Mouse (Mus musculus) urinary bladder, adult 18-20 months (tissue): ENCODE results near the gene Tank.

Experiments used
- DNase-seq, 2 experiments: peaks; one replicate each; pipeline ENCODE4 v3.0.0; 2022; ENCODE audit warnings: low spot score in 2 of 2, mixed read lengths in 2 of 2

Tank gene

GRCm38 (mm10) chr2:61655382-61656281, 77.2 kb downstream of the Tank start:
- DNase-seq = peak in 1 of 2 experiments; percentile 19

DNA sequence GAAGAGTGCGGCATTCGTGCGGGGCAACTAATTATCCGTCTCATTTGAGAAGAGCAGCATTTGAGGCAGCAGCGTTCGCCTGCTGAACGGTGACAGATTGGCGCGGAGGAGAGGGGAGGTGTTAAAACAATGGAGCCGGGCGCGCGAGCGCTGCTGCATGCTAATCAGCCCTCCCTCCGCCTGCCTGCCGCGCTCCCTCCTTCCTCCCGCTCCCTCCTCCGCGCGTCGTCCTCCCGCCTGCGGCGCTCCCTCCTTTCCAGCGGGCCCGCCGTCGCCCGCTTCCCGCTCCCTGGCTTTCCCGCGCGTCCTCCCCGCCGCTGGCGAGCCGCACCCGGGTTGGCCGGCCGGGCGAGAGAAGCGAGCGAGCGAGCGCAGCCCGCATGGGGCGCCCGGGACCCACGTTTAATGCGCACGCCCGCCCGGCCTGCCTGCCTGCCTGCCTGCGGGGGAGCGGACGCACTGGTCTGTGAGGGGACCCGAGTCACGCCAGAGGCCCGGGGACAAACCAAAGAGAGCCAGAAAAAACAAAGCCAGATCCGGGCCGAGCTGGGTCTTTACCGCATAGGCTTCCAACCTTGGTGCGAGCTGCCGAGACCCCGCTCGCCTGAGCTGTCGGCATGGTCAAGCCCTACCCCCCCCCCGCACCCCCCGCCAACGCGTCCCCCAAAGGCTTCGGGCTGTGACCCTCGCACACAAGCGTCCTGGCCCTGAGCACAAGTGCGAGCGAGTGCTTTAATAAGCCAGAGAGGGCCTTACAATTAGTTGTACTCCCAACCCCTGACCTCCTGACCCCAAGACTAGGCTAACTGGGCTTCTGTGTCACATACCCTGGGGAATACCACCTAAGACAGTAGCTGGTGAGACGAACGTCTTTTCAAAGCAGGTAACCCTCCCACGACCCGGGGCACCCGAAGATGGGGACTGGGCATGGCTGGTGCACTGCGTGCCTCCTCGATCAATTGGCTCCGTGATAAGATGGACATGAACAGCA, 78.3 kb downstream of the Tank start:
- DNase-seq = peak; percentile 34 to 53

- DNase-seq = no peak
Measured at GRCm38 (mm10) chr2:61659254-61659653, 80.9 kb downstream of the Tank start.

DNA sequence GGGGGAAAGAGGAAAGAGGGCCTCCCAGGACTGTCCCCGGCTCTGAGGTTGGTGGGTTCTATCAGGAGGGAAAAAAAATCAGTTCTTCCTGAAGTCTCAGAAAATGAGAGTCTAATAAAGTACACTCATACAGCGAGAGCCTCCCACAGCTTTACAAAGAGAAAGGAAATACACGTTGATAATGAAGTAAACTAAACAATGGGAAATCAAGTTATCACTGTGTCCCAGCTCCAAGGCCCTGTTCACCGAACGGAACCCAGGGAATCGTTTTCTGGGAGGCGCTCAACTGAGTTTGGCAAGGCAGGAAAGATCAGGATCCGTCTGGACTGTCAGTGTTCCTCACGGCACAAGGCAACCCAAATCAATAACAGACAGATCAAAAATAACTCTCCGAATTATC, 84.4 kb downstream of the Tank start:
- no peak for DNase-seq

DNA sequence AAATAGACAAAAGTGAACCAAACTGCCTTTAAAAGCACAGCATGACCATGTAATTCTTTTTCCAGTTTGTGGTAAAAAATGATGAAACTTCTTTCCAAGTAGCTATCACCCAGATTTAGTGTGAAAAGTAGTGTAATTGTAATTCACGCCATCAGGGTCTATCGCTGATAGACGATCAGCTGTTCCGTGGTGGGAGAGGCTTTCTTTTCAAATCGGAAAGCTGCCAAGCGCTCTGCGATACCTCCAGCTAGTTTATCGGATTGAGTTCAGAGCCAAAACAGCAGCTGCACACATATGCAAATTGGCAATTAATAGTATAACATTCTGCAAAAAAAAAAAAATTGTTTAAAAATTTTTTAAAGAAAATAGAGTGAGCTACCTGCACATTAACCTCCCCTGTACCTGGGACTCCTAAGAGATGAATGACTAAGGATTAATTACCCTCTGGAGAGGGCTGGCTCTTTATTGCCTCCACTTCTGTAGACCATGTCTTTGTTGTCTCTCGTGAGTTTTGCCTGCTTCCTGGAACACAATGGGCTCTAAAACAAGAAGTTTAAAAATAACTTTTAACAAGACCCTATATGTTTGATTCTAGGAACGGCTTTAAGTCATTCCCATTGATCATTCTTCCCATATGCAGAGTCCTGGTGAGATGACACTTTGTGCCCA, 85.3 kb downstream of the Tank start:
- DNase-seq = no peak

- no peak for DNase-seq
Measured at GRCm38 (mm10) chr2:61667420-61667819, 89.0 kb downstream of the Tank start.

GRCm38 (mm10) chr2:61668260-61668659, 89.9 kb downstream of the Tank start:
- DNase-seq = peak in 1 of 2 experiments; percentile 37

GRCm38 (mm10) chr2:61674555-61674954, 96.2 kb downstream of the Tank start:
- no peak for DNase-seq

DNA sequence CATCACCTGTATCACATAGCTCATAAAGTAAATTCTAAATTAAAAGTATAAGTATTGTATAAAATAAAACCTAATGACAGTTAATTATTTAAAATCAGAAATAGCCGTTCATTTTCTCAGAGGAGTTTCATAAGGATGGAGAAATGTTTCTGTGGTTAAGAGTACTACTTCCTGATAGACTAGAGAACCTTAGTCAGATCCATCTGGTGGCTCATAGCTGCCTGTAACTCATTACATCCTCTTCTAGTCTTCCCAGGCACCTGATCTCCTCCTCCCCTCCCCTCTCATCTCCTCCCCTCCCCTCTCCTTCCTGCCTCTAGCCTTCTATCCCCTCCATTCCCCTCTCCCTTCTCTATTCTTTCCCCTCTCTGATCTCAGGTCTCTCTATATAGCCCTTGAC, 103.2 kb downstream of the Tank start:
- no peak for DNase-seq

DNA sequence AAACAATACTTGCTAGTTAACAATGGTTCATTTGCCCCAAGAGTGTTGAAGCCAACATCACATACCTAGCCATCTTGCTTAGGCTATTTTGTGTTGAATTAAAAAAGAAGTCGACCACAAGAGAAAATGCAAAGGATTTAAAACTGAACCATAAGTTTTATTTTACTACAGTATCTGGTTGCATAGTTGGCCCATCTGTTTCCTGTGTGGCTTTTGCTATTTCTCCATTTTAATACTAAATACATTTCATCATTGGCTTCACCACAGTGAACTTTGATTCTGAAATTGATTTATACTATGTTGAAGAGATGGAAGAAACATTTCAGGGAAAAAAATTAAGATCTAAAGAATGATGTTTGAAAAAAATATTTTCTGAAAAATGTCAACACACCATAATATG, 108.1 kb downstream of the Tank start:
- DNase-seq = no peak

- DNase-seq = no peak
Measured at GRCm38 (mm10) chr2:61689086-61689485, 110.7 kb downstream of the Tank start.
